Mouse (Mus musculus) heart, embryonic 10.5 days (tissue): ENCODE results near the gene Crot. TPM values are rescaled to one million over a fixed set of nuclear protein-coding genes. Genes with fewer than 3 reads are reported as not detected.

Source experiments
- DNase-seq: peaks from one replicate; pipeline ENCODE4 v3.0.0-alpha.2; 2017; ENCODE audit warnings: low spot score
- H3K27ac ChIP-seq: fragments of 300-500 bp; sonication (generic); 2 replicates; pipeline ENCODE4 v1.5.1; 2016; ENCODE audit warnings: mild to moderate bottlenecking
- H3K27me3 ChIP-seq: fragments of 300-500 bp; sonication (generic); 2 replicates; pipeline ENCODE4 v1.6.1; 2016; ENCODE audit warnings: mild to moderate bottlenecking; ENCODE audit not compliant: poor library complexity, insufficient read depth, severe bottlenecking
- H3K36me3 ChIP-seq: fragments of 300-500 bp; sonication (generic); 2 replicates; pipeline ENCODE4 v1.6.1; 2016; ENCODE audit warnings: mild to moderate bottlenecking, moderate library complexity
- H3K4me1 ChIP-seq: fragments of 300-500 bp; sonication (generic); 2 replicates; pipeline ENCODE4 v1.6.1; 2016; ENCODE audit warnings: mild to moderate bottlenecking
- H3K4me3 ChIP-seq: fragments of 300-500 bp; sonication (generic); 2 replicates; pipeline ENCODE4 v1.5.1; 2016; ENCODE audit warnings: mild to moderate bottlenecking, moderate library complexity
- H3K9me3 ChIP-seq: fragments of 300-500 bp; sonication (generic); 2 replicates; pipeline ENCODE4 v1.6.1; 2016; ENCODE audit warnings: mild to moderate bottlenecking, moderate library complexity
- WGBS: fragments of 180-500 bp; shearing (Covaris S2); methylation state at CpG from one replicate; pipeline ENCODE4 v1.1.7; 2016; 5-methylcytosine and 5-hydroxymethylcytosine counted together
- polyA plus RNA-seq: library from polyadenylated mRNA; unstranded; fragments of >200 nt; fragmentation: Nextera tagmentation; extraction: Ambion mirVana; gene quantifications from 2 replicates; pipeline ENCODE4 v1.2.1, GENCODE M21; 2016

Gene Crot
- polyA plus RNA-seq, 1 experiment from 2014 or later = 36.3 TPM

DNA sequence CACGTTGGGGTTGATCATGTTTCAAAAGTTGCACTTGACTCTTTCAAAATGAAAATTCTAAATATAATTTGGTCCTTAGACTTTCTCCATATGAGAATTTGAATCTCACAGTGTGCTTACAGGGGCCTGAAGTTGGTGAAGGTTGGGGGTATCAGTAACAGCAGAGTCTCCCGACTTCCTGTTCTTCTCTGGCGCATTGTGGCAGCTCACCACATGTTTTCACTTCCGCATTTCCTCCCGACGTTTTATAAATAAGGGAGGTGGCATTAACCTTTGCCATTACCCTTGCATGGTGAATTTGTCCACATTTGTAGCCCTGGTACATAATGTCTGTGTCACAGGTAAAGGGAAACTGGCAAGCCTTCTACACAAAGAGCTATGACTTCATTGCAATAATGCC, 80.1 kb downstream of the Crot start:
- Histone ChIP-seq H3K36me3 (no peaks in the 10 kb centered on the region), H3K9me3 (no peaks in the 10 kb centered on the region), H3K4me1 (no peaks in the 10 kb centered on the region), H3K27ac (no peak overlapping the region), H3K4me3 (no peak overlapping the region), H3K27me3 (no peaks in the 10 kb centered on the region)
- no peak for DNase-seq
- 63% methylated on average over 6 of the region's 6 CpGs for WGBS

DNA sequence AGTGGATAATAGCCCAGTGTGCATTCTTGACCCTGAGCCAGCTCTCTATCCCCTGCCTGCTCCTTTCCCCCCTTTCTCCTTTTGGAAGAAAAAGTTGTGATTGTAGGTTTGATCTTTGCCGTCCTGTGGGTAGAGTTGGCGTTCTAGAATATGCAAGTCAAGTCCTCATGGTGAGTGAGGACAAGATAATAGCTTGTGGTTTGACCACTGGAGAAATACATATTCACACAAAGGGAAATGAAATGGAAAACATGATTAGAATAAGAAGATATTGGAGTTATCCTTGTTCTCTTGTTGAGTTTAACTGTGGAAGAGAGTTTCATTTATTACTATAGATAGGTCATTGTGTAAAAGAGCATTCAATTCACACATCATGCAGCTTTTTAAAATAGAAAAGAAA, 80.7 kb downstream of the Crot start:
- WGBS = 81% methylated on average over 2 of the region's 2 CpGs
- Histone ChIP-seq H3K4me1 (no peaks in the 10 kb centered on the region), H3K27me3 (no peaks in the 10 kb centered on the region), H3K9me3 (no peaks in the 10 kb centered on the region), H3K36me3 (no peaks in the 10 kb centered on the region), H3K27ac (no peak overlapping the region), H3K4me3 (no peak overlapping the region)
- no peak for DNase-seq

Other genes with a start within 250 kb of the Crot start
- gene Abcb1b, start 199.2 kb downstream of the Crot start, polyA plus RNA-seq = 0.80 and 1.1 TPM in 2 replicates
- 0.16 and 1.0 TPM in 2 replicates for gene Abcb4, start 103.6 kb downstream of the Crot start, polyA plus RNA-seq
- 11.5 and 13.2 TPM in 2 replicates for gene Tmem243, start 103.3 kb upstream of the Crot start, polyA plus RNA-seq
- gene Dmtf1, start 164.5 kb upstream of the Crot start, polyA plus RNA-seq = 37.1 and 45.0 TPM in 2 replicates